Mouse (Mus musculus) hindbrain, postnatal 0 days (tissue): ENCODE results near the gene Bud23. TPM values are rescaled to one million over a fixed set of nuclear protein-coding genes. Genes with fewer than 3 reads are reported as not detected.
"Not testable (repeated sequence)": the region's sequence is repeated elsewhere in the genome, so short reads cannot be mapped to it uniquely, and the experiment has no call there.

ENCODE experiments used
- ATAC-seq: fragments of 200-750 bp; cut with Nextera tagmentation; 2 replicates; pipeline ENCODE4 v1.8.0; 2017; ENCODE audit warnings: mild to moderate bottlenecking, moderate TSS enrichment, moderate library complexity
- DNase-seq: peaks from one replicate; pipeline ENCODE4 v3.0.0-alpha.2; 2015; ENCODE audit warnings: low spot score
- H3K27ac ChIP-seq: fragments of 300-500 bp; sonication (generic); 2 replicates; pipeline ENCODE4 v1.5.1; 2014; ENCODE audit warnings: mild to moderate bottlenecking
- H3K27me3 ChIP-seq: fragments of 300-500 bp; sonication (generic); 2 replicates; pipeline ENCODE4 v1.6.1; 2014; ENCODE audit warnings: low read length, mixed read lengths; ENCODE audit not compliant: insufficient read depth
- H3K36me3 ChIP-seq: fragments of 300-500 bp; sonication (generic); 2 replicates; pipeline ENCODE4 v1.6.1; 2014; ENCODE audit warnings: low read length, mixed read lengths; ENCODE audit not compliant: insufficient read depth
- H3K4me1 ChIP-seq: fragments of 300-500 bp; sonication (generic); 2 replicates; pipeline ENCODE4 v1.6.1; 2014; ENCODE audit warnings: antibody characterized with exemption, low read length, mixed read lengths; ENCODE audit not compliant: insufficient read depth
- H3K4me2 ChIP-seq: fragments of 300-500 bp; sonication (generic); 2 replicates; pipeline ENCODE4 v1.6.1; 2014; ENCODE audit warnings: low read depth, mild to moderate bottlenecking, low read length, moderate library complexity, mixed read lengths
- H3K4me3 ChIP-seq: fragments of 300-500 bp; sonication (generic); 2 replicates; pipeline ENCODE4 v1.5.1; 2014; ENCODE audit warnings: low read length
- H3K9ac ChIP-seq: fragments of 300-500 bp; sonication (generic); replicated peaks from 2 replicates; pipeline ENCODE4 v1.6.1; 2014; ENCODE audit warnings: mild to moderate bottlenecking, low read length, moderate library complexity, mixed read lengths
- H3K9me3 ChIP-seq: fragments of 300-500 bp; sonication (generic); 2 replicates; pipeline ENCODE4 v1.6.1; 2016; ENCODE audit warnings: low read length, mixed read lengths
- CTCF ChIP-seq: IDR thresholded peaks from 2 replicates; pipeline ENCODE4 v1.5.1; 2016; ENCODE audit warnings: antibody characterized with exemption, control low read depth, low read depth
- WGBS: fragments of 180-500 bp; shearing (Covaris S2); extraction: QIAGEN DNeasy Blood & Tissue Kit; methylation state at CpG from one replicate; pipeline ENCODE4 v1.1.7; 2014; 5-methylcytosine and 5-hydroxymethylcytosine counted together
- polyA plus RNA-seq: library from polyadenylated mRNA; unstranded; fragments of >200 nt; fragmentation: Nextera tagmentation; extraction: Ambion mirVana; gene quantifications from 2 replicates; pipeline ENCODE4 v1.2.1, GENCODE M21; 2015
- total RNA-seq: library from RNA; depleted of rRNA; stranded (reverse); fragments of >200 nt; gene quantifications from 2 replicates; pipeline ENCODE4 v1.2.3, GENCODE M21; 2014; rRNA removed

Bud23 gene
- total RNA-seq, result 44.8 and 52.2 TPM in 2 replicates
- 64.5 TPM in 2 replicates for polyA plus RNA-seq

DNA sequence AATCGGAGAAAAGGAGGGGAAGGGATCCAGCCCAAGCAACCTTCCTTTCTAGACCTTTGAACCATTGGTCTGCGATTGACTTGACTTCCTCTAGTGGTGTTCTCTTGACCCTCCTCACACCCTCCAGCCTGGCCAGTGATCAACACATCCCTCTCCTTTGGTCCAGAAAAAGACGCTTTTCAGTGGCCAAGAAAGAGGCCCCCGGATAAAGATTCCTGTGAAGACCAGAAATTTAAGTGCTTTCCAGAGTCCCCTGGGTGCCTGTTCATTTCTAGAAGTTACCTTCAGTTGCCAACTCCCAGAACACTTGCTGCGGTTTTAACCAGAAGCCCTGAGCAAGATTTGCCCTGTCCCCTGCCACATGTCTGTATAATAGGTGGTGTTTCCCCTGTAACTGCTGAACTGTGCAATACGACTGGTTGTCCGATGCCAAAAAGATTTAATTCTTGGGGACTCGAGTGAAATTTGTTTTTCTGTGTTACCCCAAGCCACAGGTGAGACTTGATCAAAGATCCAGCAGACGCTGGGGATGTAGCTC is at the start of gene Bud23:
Gene Bud23, minus strand, starts transcription at position 51 of the 538 bp plus-strand sequence.
- Histone ChIP-seq H3K4me2 (peak within 1 kb of the TSS; percentile 83), H3K27ac (peak within 1 kb of the TSS; percentile 84), H3K9ac (peak within 1 kb of the TSS; percentile 86), H3K4me3 (peak within 1 kb of the TSS; percentile 91), H3K4me1 (peaks cover 11% of the 10 kb centered on the region; the same call in 1 of the 2 replicates)
- H3K27me3 ChIP-seq, DNase-seq, ATAC-seq, H3K9me3 ChIP-seq, H3K36me3 ChIP-seq: not testable (repeated sequence)
- 79% methylated on average over 9 of the region's 9 CpGs for WGBS

GRCm38 (mm10) chr5:135113782-135114181 is 49.0 kb upstream of the Bud23 start:
- no peaks in the 10 kb centered on the region for H3K4me1 ChIP-seq
- H3K9me3 ChIP-seq, result no peaks in the 10 kb centered on the region
- H3K4me2 ChIP-seq, result no peak overlapping the region
- H3K36me3 ChIP-seq, result no peaks in the 10 kb centered on the region
- no peak overlapping the region for H3K27ac ChIP-seq
- H3K9ac ChIP-seq, result no peak overlapping the region
- 0 out of 2 replicates have a peak, but pooled peaks cover 5% of the 10 kb centered on the region for H3K27me3 ChIP-seq
- no peak for TF ChIP-seq CTCF
- no peak overlapping the region for H3K4me3 ChIP-seq
- DNase-seq (no peak), ATAC-seq (no peak)
- WGBS, result 87% methylated on average over 12 of the region's 12 CpGs

DNA sequence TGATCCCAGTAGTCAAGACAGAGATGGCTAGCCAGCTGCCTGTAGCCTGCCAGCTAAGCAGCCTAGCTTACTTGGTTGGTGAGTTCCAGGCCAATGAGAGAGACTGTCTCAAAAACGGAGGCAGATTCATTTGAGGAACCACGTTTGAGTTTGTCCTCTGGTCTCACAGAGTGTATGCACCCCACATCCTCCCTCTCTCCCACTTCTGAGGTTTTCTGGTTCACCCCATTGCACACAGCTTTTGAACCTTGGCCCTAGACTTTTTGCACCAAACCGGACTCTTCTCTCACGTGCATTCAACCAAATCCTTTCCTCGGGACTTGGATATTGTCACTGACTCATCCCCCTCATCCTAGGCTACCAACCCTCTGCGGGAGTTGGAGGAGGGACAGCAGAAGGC is 45.2 kb upstream of the Bud23 start:
- 0 out of 2 replicates have a peak, but pooled peaks cover 5% of the 10 kb centered on the region for H3K4me1 ChIP-seq
- no peak overlapping the region for H3K27ac ChIP-seq
- 57% methylated on average over 6 of the region's 6 CpGs for WGBS
- H3K9ac ChIP-seq, result no peak overlapping the region
- DNase-seq, result no peak
- ATAC-seq, result no peak
- no peaks in the 10 kb centered on the region for H3K36me3 ChIP-seq
- no peak for TF ChIP-seq CTCF
- H3K9me3 ChIP-seq, result no peaks in the 10 kb centered on the region
- H3K4me3 ChIP-seq, result no peak overlapping the region
- H3K27me3 ChIP-seq, result peaks cover 30% of the 10 kb centered on the region
- no peak overlapping the region for H3K4me2 ChIP-seq

- Histone ChIP-seq H3K4me1 (0 out of 2 replicates have a peak, but pooled peaks cover 5% of the 10 kb centered on the region), H3K27me3 (peaks cover 30% of the 10 kb centered on the region), H3K27ac (no peak overlapping the region), H3K4me3 (no peak overlapping the region), H3K36me3 (no peaks in the 10 kb centered on the region), H3K4me2 (no peak overlapping the region), H3K9ac (no peak overlapping the region), H3K9me3 (no peaks in the 10 kb centered on the region)
- no peak for ATAC-seq
- 89% methylated on average over 3 of the region's 3 CpGs for WGBS
- no peak for TF ChIP-seq CTCF
- DNase-seq, result no peak
These were observed 44.7 kb upstream of the Bud23 start for GRCm38 (mm10) chr5:135109426-135109825.

- WGBS, result 56% methylated on average over 6 of the region's 6 CpGs
These were observed 44.3 kb upstream of the Bud23 start for GRCm38 (mm10) chr5:135109017-135109416.

DNA sequence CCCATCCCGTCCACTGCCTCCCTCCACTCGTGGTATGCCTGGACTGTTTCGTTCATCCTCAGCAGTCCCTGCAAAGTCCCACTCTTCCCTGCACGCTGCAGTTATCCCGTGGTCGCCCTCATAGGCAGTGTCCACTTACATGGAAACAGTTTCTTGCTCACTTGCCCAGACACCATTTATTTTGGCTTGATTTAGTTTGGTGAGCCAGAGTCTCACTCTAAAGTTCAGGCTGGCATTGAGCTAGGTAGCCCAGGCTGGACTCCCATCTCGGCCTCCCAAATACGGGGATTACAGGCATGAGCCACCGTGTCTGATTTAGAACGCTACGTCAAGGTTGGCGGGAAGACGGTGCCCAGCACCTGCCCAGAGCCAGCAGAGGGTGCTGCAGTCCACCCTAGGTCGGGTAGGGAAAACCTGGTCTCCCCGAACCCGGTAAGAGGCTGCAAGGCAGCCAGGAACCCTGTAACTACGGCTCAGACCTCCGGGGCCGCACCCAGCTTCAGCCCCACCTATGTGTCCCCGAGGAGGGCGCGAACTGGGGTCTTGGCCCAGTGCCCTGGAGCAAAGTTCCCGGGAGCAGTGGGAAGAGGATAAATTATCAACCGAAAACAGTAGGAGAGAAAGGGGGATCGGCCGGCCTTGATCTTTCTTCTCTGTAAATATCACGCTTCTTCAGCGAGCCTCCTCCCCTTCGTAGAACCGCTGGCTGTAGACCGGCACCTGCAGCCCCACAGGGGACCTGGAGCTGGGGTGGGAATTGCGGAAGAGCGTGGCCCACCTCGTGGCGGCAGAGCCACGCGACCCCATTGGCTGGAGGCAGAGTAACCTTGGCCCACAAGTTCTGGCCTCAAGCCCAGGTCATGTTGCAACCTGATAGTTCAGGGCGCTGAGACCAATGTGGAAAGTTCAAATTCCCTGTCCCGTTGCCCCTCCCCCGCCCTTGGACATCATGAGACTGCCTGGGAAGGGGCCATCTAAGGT is 43.1 kb upstream of the Bud23 start:
- ATAC-seq, result peak; percentile 69
- TF ChIP-seq CTCF, result peak; percentile 72
- Histone ChIP-seq H3K4me3 (peak overlapping the region; percentile 46; the same call in 1 of the 2 replicates), H3K4me2 (peak overlapping the region; percentile 40), H3K36me3 (no peaks in the 10 kb centered on the region), H3K9ac (no peak overlapping the region), H3K27ac (no peak overlapping the region), H3K27me3 (peaks cover 30% of the 10 kb centered on the region), H3K9me3 (no peaks in the 10 kb centered on the region), H3K4me1 (0 out of 2 replicates have a peak, but pooled peaks cover 5% of the 10 kb centered on the region)
- whole genome bisulfite sequencing, result 10% methylated on average over 40 of the region's 40 CpGs
- DNase-seq, result peak; percentile 68

More at GRCm38 (mm10) chr5:135109017-135109416, 44.3 kb upstream of the Bud23 start:
- H3K4me2 ChIP-seq, result no peak overlapping the region
- no peak for TF ChIP-seq CTCF
- DNase-seq (no peak), ATAC-seq (no peak)
- no peak overlapping the region for H3K27ac ChIP-seq
- peaks cover 30% of the 10 kb centered on the region for H3K27me3 ChIP-seq
- 0 out of 2 replicates have a peak, but pooled peaks cover 5% of the 10 kb centered on the region for H3K4me1 ChIP-seq
- no peaks in the 10 kb centered on the region for H3K36me3 ChIP-seq
- H3K9ac ChIP-seq, result no peak overlapping the region
- H3K9me3 ChIP-seq, result no peaks in the 10 kb centered on the region
- H3K4me3 ChIP-seq, result no peak overlapping the region
